Mouse (Mus musculus) intestine, embryonic 16.5 days (tissue): Measurements from ENCODE around the gene Maneal. TPM values are rescaled to one million over a fixed set of nuclear protein-coding genes. Genes with fewer than 3 reads are reported as not detected.
A peak's percentile ranks its signal among the peaks of the same experiment; 100 is the strongest.

Source experiments
- ATAC-seq: fragments of 200-750 bp; cut with Nextera tagmentation; 2 replicates; pipeline ENCODE4 v1.8.0; 2017; ENCODE audit warnings: moderate TSS enrichment, moderate library complexity
- H3K27ac ChIP-seq: fragments of 300-500 bp; sonication (generic); 2 replicates; pipeline ENCODE4 v1.5.1; 2014; ENCODE audit warnings: mild to moderate bottlenecking, low read length
- H3K27me3 ChIP-seq: fragments of 300-500 bp; sonication (generic); replicated peaks from 2 replicates; pipeline ENCODE4 v1.6.1; 2014; ENCODE audit warnings: low read length, control low read depth, mixed read lengths; ENCODE audit not compliant: control insufficient read depth, insufficient read depth
- H3K36me3 ChIP-seq: fragments of 300-500 bp; sonication (generic); 2 replicates; pipeline ENCODE4 v1.6.1; 2014; ENCODE audit warnings: low read length, control low read depth; ENCODE audit not compliant: control insufficient read depth, insufficient read depth
- H3K4me1 ChIP-seq: fragments of 300-500 bp; sonication (generic); 2 replicates; pipeline ENCODE4 v1.6.1; 2014; ENCODE audit warnings: low read length, control low read depth, mixed read lengths; ENCODE audit not compliant: control insufficient read depth, insufficient read depth
- H3K4me2 ChIP-seq: fragments of 300-500 bp; sonication (generic); 2 replicates; pipeline ENCODE4 v1.6.1; 2014; ENCODE audit warnings: low read depth, low read length, control low read depth
- H3K4me3 ChIP-seq: fragments of 300-500 bp; sonication (generic); 2 replicates; pipeline ENCODE4 v1.5.1; 2014; ENCODE audit warnings: mild to moderate bottlenecking, low read length
- H3K9ac ChIP-seq: fragments of 300-500 bp; sonication (generic); 2 replicates; pipeline ENCODE4 v1.6.1; 2014; ENCODE audit warnings: low read depth, low read length
- H3K9me3 ChIP-seq: fragments of 300-500 bp; sonication (generic); 2 replicates; pipeline ENCODE4 v1.6.1; 2016; ENCODE audit warnings: low read length, control low read depth; ENCODE audit not compliant: control insufficient read depth
- WGBS: fragments of 180-500 bp; shearing (Covaris S2); extraction: QIAGEN DNeasy Blood & Tissue Kit; methylation state at CpG from one replicate; pipeline ENCODE4 v1.1.7; 2014; 5-methylcytosine and 5-hydroxymethylcytosine counted together
- polyA plus RNA-seq: library from polyadenylated mRNA; unstranded; fragments of >200 nt; fragmentation: Nextera tagmentation; extraction: Ambion mirVana; gene quantifications from 2 replicates; pipeline ENCODE4 v1.2.1, GENCODE M21; 2015

Gene Maneal
- polyA plus RNA-seq, 1 experiment from 2014 or later = 0.44 TPM

- H3K36me3 ChIP-seq = peaks cover 5% of the 10 kb centered on the region; the same call in 1 of the 2 replicates
- peak within 1 kb of the TSS; percentile 86 for H3K4me2 ChIP-seq
- peak within 1 kb of the TSS; percentile 89 for H3K9ac ChIP-seq
- peak; percentile 86 for ATAC-seq
- H3K4me3 ChIP-seq = peak within 1 kb of the TSS; percentile 90
- H3K27ac ChIP-seq = peak within 1 kb of the TSS; percentile 89
- under 1% methylated on average over 75 of the region's 75 CpGs for WGBS
- H3K27me3 ChIP-seq = no peaks in the 10 kb centered on the region
- H3K9me3 ChIP-seq = no peaks in the 10 kb centered on the region
- H3K4me1 ChIP-seq = peaks cover 11% of the 10 kb centered on the region
Observed at GRCm38 (mm10) chr4:124850933-124851658, 10.9 kb downstream of the Maneal start, which contains the start of gene 1110065P20Rik. TSS of gene 1110065P20Rik (minus strand) at chr4:124851196.

GRCm38 (mm10) chr4:124850261-124850913 lies 11.6 kb downstream of the Maneal start, which contains the start of gene Yrdc:
TSS of gene Yrdc (plus strand) at chr4:124850679.
- peaks cover 3% of the 10 kb centered on the region; the same call in 1 of the 2 replicates for H3K36me3 ChIP-seq
- under 1% methylated on average over 80 of the region's 90 CpGs for WGBS
- peak; percentile 96 for ATAC-seq
- no peaks in the 10 kb centered on the region for H3K9me3 ChIP-seq
- H3K4me3 ChIP-seq = peak within 1 kb of the TSS; percentile 90
- H3K9ac ChIP-seq = peak within 1 kb of the TSS; percentile 89
- H3K27ac ChIP-seq = peak within 1 kb of the TSS; percentile 89
- H3K4me2 ChIP-seq = peak within 1 kb of the TSS; percentile 86
- no peaks in the 10 kb centered on the region for H3K27me3 ChIP-seq
- peaks cover 11% of the 10 kb centered on the region for H3K4me1 ChIP-seq

GRCm38 (mm10) chr4:124849631-124850260 lies 12.2 kb downstream of the Maneal start:
- no peaks in the 10 kb centered on the region for H3K27me3 ChIP-seq
- ATAC-seq = peak; percentile 2
- 2% methylated on average over 24 of the region's 24 CpGs for WGBS

GRCm38 (mm10) chr4:124847573-124847972 lies 14.4 kb downstream of the Maneal start:
- ATAC-seq = no peak
- Histone ChIP-seq H3K4me1 (peaks cover 11% of the 10 kb centered on the region), H3K36me3 (no peaks in the 10 kb centered on the region), H3K4me2 (no peak overlapping the region), H3K4me3 (no peak overlapping the region), H3K9ac (no peak overlapping the region), H3K27me3 (no peaks in the 10 kb centered on the region), H3K27ac (no peak overlapping the region), H3K9me3 (no peaks in the 10 kb centered on the region)
- WGBS = 16% methylated on average over 8 of the region's 8 CpGs

More at GRCm38 (mm10) chr4:124849631-124850260, 12.2 kb downstream of the Maneal start:
- peak overlapping the region; percentile 89 for H3K9ac ChIP-seq
- H3K9me3 ChIP-seq = no peaks in the 10 kb centered on the region
- H3K4me3 ChIP-seq = peak overlapping the region; percentile 90
- H3K27ac ChIP-seq = peak overlapping the region; percentile 89
- H3K4me2 ChIP-seq = peak overlapping the region; percentile 84
- no peaks in the 10 kb centered on the region for H3K36me3 ChIP-seq
- H3K4me1 ChIP-seq = peaks cover 11% of the 10 kb centered on the region

- Histone ChIP-seq H3K27me3 (no peaks in the 10 kb centered on the region), H3K4me3 (no peak overlapping the region), H3K4me2 (no peak overlapping the region), H3K27ac (no peak overlapping the region), H3K4me1 (no peaks in the 10 kb centered on the region), H3K36me3 (peaks cover 6% of the 10 kb centered on the region; the same call in 1 of the 2 replicates), H3K9ac (no peak overlapping the region), H3K9me3 (no peaks in the 10 kb centered on the region)
- peak; percentile 61 for ATAC-seq
- 55% methylated on average over 11 of the region's 11 CpGs for WGBS
Observed at GRCm38 (mm10) chr4:124843493-124843892, 18.5 kb downstream of the Maneal start.

GRCm38 (mm10) chr4:124840998-124841397 lies 21.0 kb downstream of the Maneal start:
- no peak overlapping the region for H3K4me2 ChIP-seq
- WGBS = 96% methylated on average over 1 of the region's 1 CpGs
- no peak overlapping the region for H3K4me3 ChIP-seq
- no peak for ATAC-seq
- no peak overlapping the region for H3K9ac ChIP-seq
- no peaks in the 10 kb centered on the region for H3K4me1 ChIP-seq
- H3K27ac ChIP-seq = no peak overlapping the region
- peaks cover 6% of the 10 kb centered on the region; the same call in 1 of the 2 replicates for H3K36me3 ChIP-seq
- no peaks in the 10 kb centered on the region for H3K9me3 ChIP-seq
- H3K27me3 ChIP-seq = no peaks in the 10 kb centered on the region

GRCm38 (mm10) chr4:124838035-124838700 lies 23.8 kb downstream of the Maneal start:
- Histone ChIP-seq H3K9ac (no peak overlapping the region), H3K27ac (no peak overlapping the region), H3K36me3 (peaks cover 8% of the 10 kb centered on the region; the same call in 1 of the 2 replicates), H3K9me3 (no peaks in the 10 kb centered on the region), H3K27me3 (no peaks in the 10 kb centered on the region), H3K4me3 (no peak overlapping the region), H3K4me1 (no peaks in the 10 kb centered on the region), H3K4me2 (no peak overlapping the region)
- ATAC-seq = no peak
- WGBS = 92% methylated on average over 14 of the region's 14 CpGs

GRCm38 (mm10) chr4:124832796-124833195 lies 29.2 kb downstream of the Maneal start:
- peaks cover 8% of the 10 kb centered on the region; the same call in 1 of the 2 replicates for H3K36me3 ChIP-seq
- ATAC-seq = no peak
- no peak overlapping the region for H3K27ac ChIP-seq
- H3K4me2 ChIP-seq = no peak overlapping the region
- WGBS = 95% methylated on average over 10 of the region's 10 CpGs
- no peaks in the 10 kb centered on the region for H3K4me1 ChIP-seq
- no peaks in the 10 kb centered on the region for H3K9me3 ChIP-seq
- H3K4me3 ChIP-seq = no peak overlapping the region
- H3K27me3 ChIP-seq = no peaks in the 10 kb centered on the region
- no peak overlapping the region for H3K9ac ChIP-seq
